Mouse (Mus musculus) lung, postnatal 0 days (tissue): ENCODE results near the gene Fam207a.

Experiments used
- CTCF ChIP-seq: IDR thresholded peaks from 2 replicates; pipeline ENCODE4 v1.5.1; 2016; ENCODE audit warnings: antibody characterized with exemption, mild to moderate bottlenecking
- EP300 ChIP-seq: IDR thresholded peaks from 2 replicates; pipeline ENCODE4 v1.6.1; 2016; ENCODE audit warnings: antibody characterized with exemption, mild to moderate bottlenecking, control low read depth

DNA sequence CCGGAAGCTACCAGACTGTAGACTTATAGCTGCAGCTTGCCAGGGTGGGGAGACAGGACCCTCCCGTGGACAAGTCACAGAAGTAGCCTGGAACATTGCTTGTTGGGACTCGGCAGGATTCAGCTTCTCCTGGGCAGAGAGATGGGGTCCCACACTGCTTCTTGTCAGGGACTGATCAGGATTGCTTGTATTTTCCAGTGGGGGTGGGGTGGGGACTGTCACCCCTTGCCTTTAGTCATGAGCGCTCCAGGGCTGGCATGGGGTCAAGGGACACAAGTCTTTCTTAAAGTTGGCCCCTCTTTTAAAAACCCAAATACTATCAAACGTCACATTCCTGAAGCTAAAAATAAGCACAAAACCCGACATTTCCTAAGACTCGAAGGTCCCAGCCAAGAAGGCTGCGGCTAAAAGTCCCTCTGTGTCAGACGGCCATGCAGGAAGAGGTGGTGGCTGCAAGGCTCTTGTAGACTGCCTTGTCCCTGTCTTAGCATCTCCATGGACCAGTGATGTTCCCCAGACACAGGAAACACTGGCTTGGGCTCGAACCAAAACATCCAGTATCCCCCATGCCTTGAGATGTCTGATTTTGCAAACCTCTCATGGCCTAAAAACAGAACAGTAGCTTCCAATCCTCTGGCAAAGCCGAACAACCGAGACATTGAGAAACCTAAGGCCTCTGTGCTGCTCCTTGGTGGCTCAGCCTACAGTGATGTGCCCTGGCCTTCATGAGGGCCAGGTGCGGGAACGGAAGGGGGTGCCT lies 60.2 kb downstream of the Fam207a start:
- TF ChIP-seq EP300: no peak
- no peak for TF ChIP-seq CTCF
